In the genomic region with DNA sequence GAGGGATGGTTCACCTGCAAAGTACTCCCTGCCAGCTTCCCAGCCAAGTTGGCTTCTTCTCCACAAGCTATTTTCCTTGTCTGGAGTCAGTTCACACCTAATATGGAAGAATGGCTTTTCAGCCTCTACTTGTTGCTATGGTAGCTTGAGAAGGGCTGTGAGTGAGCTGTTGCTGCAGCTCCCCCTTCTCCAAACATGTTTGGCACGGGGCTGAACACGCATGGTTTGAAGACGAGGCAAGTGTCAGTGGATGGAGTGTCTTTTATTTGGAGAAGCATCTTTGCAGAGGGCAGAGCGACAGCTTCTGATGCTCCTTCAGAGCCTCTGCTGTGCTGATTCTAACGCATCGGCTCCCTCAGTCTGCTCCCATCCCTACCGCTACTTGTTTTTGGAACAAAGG, we compare ENCODE assay signal across 18 mouse cellular contexts. TPM values are rescaled to one million over a fixed set of nuclear protein-coding genes. Genes with fewer than 3 reads are reported as not detected.
DNase-seq lines count a peak whose midpoint lies in the region; ATAC-seq lines count a peak whose summit lies in the region.
"Had no signal": no experiment of that assay in that cellular context is flagged by ENCODE, and none has a peak within 500 bp of the region (broad histone marks: within the 10 kb centered on the region; RNA-seq: fewer than 3 reads in every experiment).

No protein-coding gene starts in this region.

- H3K27me3 ChIP-seq in liver, embryonic 12.5 days (replicated peaks) = no peaks in the 10 kb centered on the region

- H3K4me2 ChIP-seq in liver, embryonic 12.5 days = no peak overlapping the region
- H3K4me2 ChIP-seq: heart, embryonic 11.5 days; midbrain, embryonic 11.5 days had no signal

- H3K9me3 ChIP-seq in liver, embryonic 12.5 days (replicated peaks) = peaks cover 7% of the 10 kb centered on the region; the same call in 1 of the 2 replicates

- no peaks in the 10 kb centered on the region for H3K36me3 ChIP-seq in liver, embryonic 12.5 days

- no peaks in the 10 kb centered on the region for H3K4me1 ChIP-seq in liver, embryonic 12.5 days

- no peak overlapping the region for H3K27ac ChIP-seq in liver, embryonic 12.5 days

- no peak for ATAC-seq in liver, embryonic 12.5 days

- no peak overlapping the region for H3K4me3 ChIP-seq in liver, embryonic 12.5 days

- WGBS in liver, embryonic 12.5 days (ENCODE audit: insufficient replicate concordance) = 74% methylated on average over 7 of the region's 7 CpGs

- H3K9ac ChIP-seq in liver, embryonic 12.5 days = no peak overlapping the region

- peak; percentile 70 for DNase-seq in heart, adult 11 months
- DNase-seq in heart, adult 8-10 months (ENCODE audit: low spot score) = no peak
- peak; percentile 24 for DNase-seq in right cerebral cortex, postnatal 4 days
- no peak for DNase-seq in right cerebral cortex, postnatal 36 days (ENCODE audit: low spot score in 2 of 2)
- DNase-seq in layer of hippocampus, adult 9-10 months (ENCODE audit: low spot score) = peak; percentile 17
- no peak for DNase-seq in thymus, adult 18-20 months
- DNase-seq: adrenal gland, postnatal 14 days; cerebellum, adult 9-11 months; gastrocnemius, postnatal 25 days; heart, postnatal 14 days; kidney, adult 8-10 months; kidney, postnatal 4 days; lung, postnatal 36 days; spleen, adult 18-20 months had no signal

RNA-seq across cellular contexts. Expression of a gene that starts 41.3 kb away (rescaled TPM):
- under 1 TPM in 2 of 4 experiments, not detected in 2; 0.05 to 0.09 TPM for total RNA-seq in heart, adult 8-10 months (2022)
- 0.45 and 1.2 TPM in 2 replicates for polyA plus RNA-seq in liver, embryonic 12.5 days (2016; fragmentation: Nextera tagmentation; extraction: Ambion mirVana)
- polyA plus RNA-seq: C2C12 had no signal

Comparison
In these comparisons a context has a peak if more than half of its experiments do, and no peak if none do; other contexts are left out.
1. DNase-seq: peak in heart, adult 11 months (single experiment), right cerebral cortex, postnatal 4 days (single experiment) and layer of hippocampus, adult 9-10 months (single experiment); none in heart, adult 8-10 months (single experiment), right cerebral cortex, postnatal 36 days (0 of 2) and thymus, adult 18-20 months (0 of 2).